Mouse (Mus musculus) stomach, embryonic 14.5 days (tissue): ENCODE measurements around the gene Thoc7. TPM values are rescaled to one million over a fixed set of nuclear protein-coding genes. Genes with fewer than 3 reads are reported as not detected.

Experiments used
- ATAC-seq: fragments of 200-750 bp; cut with Nextera tagmentation; 2 replicates; pipeline ENCODE4 v1.8.0; 2017; ENCODE audit warnings: low read depth, moderate TSS enrichment; ENCODE audit not compliant: insufficient number of reproducible peaks, insufficient read depth, low FRiP score
- H3K27ac ChIP-seq: fragments of 300-500 bp; sonication (generic); 2 replicates; pipeline ENCODE4 v1.5.1; 2014; ENCODE audit warnings: mild to moderate bottlenecking, low read length, moderate library complexity, mixed read lengths
- H3K27me3 ChIP-seq: fragments of 300-500 bp; sonication (generic); 2 replicates; pipeline ENCODE4 v1.6.1; 2014; ENCODE audit warnings: low read length, control low read depth, mixed read lengths; ENCODE audit not compliant: control insufficient read depth, insufficient read depth
- H3K36me3 ChIP-seq: fragments of 300-500 bp; sonication (generic); 2 replicates; pipeline ENCODE4 v1.6.1; 2014; ENCODE audit warnings: mild to moderate bottlenecking, control low read depth, low read length, moderate library complexity, mixed read lengths; ENCODE audit not compliant: control insufficient read depth, insufficient read depth
- H3K4me1 ChIP-seq: fragments of 300-500 bp; sonication (generic); 2 replicates; pipeline ENCODE4 v1.6.1; 2014; ENCODE audit warnings: low read length, control low read depth, mixed read lengths; ENCODE audit not compliant: control insufficient read depth, insufficient read depth
- H3K4me2 ChIP-seq: fragments of 300-500 bp; sonication (generic); replicated peaks from 2 replicates; pipeline ENCODE4 v1.6.1; 2014; ENCODE audit warnings: low read depth, low read length, control low read depth
- H3K4me3 ChIP-seq: fragments of 300-500 bp; sonication (generic); 2 replicates; pipeline ENCODE4 v1.5.1; 2014; ENCODE audit warnings: low read depth, low read length, control low read depth
- H3K9ac ChIP-seq: fragments of 300-500 bp; sonication (generic); replicated peaks from 2 replicates; pipeline ENCODE4 v1.6.1; 2014; ENCODE audit warnings: low read depth, mild to moderate bottlenecking, control low read depth, low read length, moderate library complexity, mixed read lengths
- H3K9me3 ChIP-seq: fragments of 300-500 bp; sonication (generic); 2 replicates; pipeline ENCODE4 v1.6.1; 2016; ENCODE audit warnings: low read depth, low read length, control low read depth; ENCODE audit not compliant: control insufficient read depth
- WGBS: fragments of 180-500 bp; shearing (Covaris S2); extraction: QIAGEN DNeasy Blood & Tissue Kit; methylation state at CpG from one replicate; pipeline ENCODE4 v1.1.7; 2014; 5-methylcytosine and 5-hydroxymethylcytosine counted together
- polyA plus RNA-seq: library from polyadenylated mRNA; unstranded; fragments of >200 nt; fragmentation: Nextera tagmentation; extraction: Ambion mirVana; gene quantifications from 2 replicates; pipeline ENCODE4 v1.2.1, GENCODE M21; 2014

The Thoc7 gene
- polyA plus RNA-seq, 1 experiment from 2014 or later: 193 TPM

DNA sequence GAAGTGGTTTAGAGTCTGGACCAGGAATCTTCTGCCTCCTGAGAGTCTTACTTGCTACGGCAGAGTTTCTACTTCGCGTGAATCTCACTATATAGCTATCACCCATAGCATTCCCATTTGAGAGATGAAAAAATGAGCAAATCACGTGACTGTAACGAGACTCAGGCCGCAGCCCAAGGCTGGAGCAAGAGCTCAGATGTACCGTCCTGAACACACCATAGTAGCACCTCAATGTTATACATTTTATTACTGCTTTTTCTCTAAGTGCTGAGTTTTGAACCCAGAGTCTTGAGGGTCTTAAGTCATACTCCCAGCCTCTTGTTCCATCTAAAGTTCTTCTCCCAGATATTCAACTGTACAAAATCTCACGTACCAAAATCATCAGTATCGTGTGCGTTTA is 44.4 kb downstream of the Thoc7 start:
- Histone ChIP-seq H3K4me3 (no peak overlapping the region), H3K9me3 (no peaks in the 10 kb centered on the region), H3K4me2 (no peak overlapping the region), H3K27ac (no peak overlapping the region), H3K9ac (no peak overlapping the region), H3K36me3 (no peaks in the 10 kb centered on the region), H3K4me1 (no peaks in the 10 kb centered on the region), H3K27me3 (no peaks in the 10 kb centered on the region)
- WGBS: 89% methylated on average over 10 of the region's 10 CpGs
- ATAC-seq: no peak

DNA sequence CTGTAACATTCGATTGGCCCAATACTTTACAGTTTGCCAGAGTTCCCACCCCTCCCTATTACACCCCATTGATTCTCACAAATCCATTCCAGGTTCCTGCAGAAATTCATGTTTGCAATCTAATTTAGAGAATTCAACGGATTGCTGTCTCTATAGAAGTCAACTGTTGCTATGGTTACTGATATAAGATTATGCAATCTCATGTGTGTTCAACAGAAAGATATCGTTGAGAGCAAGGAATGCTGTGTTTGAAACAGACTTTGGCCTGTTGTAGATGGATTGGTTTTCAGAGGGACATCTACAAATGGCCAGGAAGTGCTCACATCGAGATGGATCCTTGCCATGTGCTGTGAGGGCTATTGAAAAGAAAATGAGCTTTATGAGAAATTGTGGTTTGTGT is 46.4 kb downstream of the Thoc7 start:
- no peaks in the 10 kb centered on the region for H3K9me3 ChIP-seq
- no peak overlapping the region for H3K4me3 ChIP-seq
- H3K27ac ChIP-seq: no peak overlapping the region
- H3K9ac ChIP-seq: no peak overlapping the region
- H3K36me3 ChIP-seq: no peaks in the 10 kb centered on the region
- H3K4me2 ChIP-seq: no peak overlapping the region
- no peaks in the 10 kb centered on the region for H3K27me3 ChIP-seq
- H3K4me1 ChIP-seq: no peaks in the 10 kb centered on the region
- WGBS: 61% methylated on average over 4 of the region's 4 CpGs
- ATAC-seq: no peak

DNA sequence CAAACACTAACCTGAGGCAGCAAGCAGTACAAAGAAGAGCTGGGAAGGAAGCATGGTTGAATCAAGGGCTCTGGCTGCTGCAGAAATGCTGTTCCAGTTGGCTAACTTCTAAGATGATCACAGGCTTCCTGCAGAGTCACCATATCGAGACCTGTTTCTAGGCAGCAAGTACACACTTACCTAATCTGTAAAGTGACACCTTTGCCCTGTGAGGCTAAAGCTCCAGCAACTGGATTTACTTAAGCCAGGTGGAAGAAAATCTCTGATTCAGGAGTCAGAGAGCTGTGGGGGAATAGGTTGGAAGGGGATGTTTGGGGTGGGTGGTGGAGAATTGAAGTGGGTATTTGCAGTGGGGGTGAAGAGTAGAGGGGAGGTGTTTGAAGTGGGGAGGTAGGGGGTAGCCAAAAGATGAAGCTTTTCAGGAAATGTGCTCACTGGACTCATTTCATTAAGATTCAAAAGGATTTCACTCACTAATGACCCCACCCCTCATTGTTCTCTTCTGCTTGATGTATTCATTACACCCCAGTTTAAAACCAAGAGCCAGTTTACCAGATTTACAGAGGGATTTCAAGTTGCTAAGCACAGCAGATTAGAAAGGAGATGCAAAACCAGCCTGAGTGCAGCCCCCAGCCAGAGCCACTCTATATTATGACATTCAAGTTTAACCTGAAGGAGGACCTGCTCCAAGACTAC is 47.1 kb downstream of the Thoc7 start, which contains the start of gene Gm281:
Gene Gm281 (minus strand): TSS at position 92 of the 696 bp plus-strand sequence.
- Histone ChIP-seq H3K4me2 (no peak within 1 kb of the TSS), H3K36me3 (no peaks in the 10 kb centered on the region), H3K27me3 (no peaks in the 10 kb centered on the region), H3K27ac (no peak within 1 kb of the TSS), H3K9ac (no peak within 1 kb of the TSS), H3K9me3 (no peaks in the 10 kb centered on the region), H3K4me1 (no peaks in the 10 kb centered on the region), H3K4me3 (no peak within 1 kb of the TSS)
- no peak for ATAC-seq
- WGBS: 45% methylated on average over 1 of the region's 1 CpGs

DNA sequence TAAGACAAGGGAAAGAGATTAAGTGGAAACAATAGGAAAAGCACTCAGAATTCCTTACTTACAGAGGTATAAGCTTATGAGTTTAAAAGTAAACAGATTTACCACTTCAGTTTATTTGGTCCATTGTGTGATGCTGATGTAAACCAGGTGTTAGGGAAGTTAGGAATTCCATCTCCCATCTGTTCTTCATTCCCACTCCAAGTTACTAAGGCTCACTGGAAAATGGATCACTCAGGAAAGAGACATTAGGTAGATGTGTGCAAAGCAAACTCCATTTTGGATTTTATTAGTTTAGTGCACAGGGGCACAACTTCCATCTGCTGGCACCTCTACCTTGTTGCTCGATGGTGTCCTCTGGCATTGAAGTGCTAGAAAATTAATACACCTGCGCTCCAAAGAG is 51.5 kb downstream of the Thoc7 start:
- Histone ChIP-seq H3K9ac (no peak overlapping the region), H3K9me3 (no peaks in the 10 kb centered on the region), H3K4me1 (no peaks in the 10 kb centered on the region), H3K4me2 (no peak overlapping the region), H3K27ac (no peak overlapping the region), H3K36me3 (no peaks in the 10 kb centered on the region), H3K27me3 (no peaks in the 10 kb centered on the region), H3K4me3 (no peak overlapping the region)
- ATAC-seq: no peak
- WGBS: 84% methylated on average over 2 of the region's 2 CpGs

DNA sequence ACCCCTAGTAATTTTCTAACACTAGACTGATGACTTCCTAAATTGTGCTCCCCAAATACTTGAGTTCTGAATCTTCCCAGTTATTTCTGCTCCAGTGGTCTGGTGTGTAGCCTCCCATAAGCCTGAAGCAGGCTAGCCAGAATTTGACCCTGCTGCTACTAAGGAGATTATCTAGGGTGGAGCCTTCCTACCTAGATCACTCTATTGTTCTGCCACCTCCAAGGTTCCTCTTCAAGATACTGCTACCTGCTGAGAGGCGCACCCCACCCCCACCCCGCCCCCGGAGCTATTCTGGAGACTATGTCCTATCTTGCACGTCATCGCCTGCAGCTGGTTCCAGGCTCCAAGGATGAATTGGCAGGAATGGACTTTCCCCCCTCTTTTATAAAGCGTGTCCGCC is 54.5 kb downstream of the Thoc7 start:
- no peaks in the 10 kb centered on the region for H3K36me3 ChIP-seq
- no peaks in the 10 kb centered on the region for H3K9me3 ChIP-seq
- H3K9ac ChIP-seq: no peak overlapping the region
- H3K4me2 ChIP-seq: no peak overlapping the region
- no peaks in the 10 kb centered on the region for H3K4me1 ChIP-seq
- no peak overlapping the region for H3K27ac ChIP-seq
- no peak for ATAC-seq
- no peaks in the 10 kb centered on the region for H3K27me3 ChIP-seq
- H3K4me3 ChIP-seq: no peak overlapping the region
- 91% methylated on average over 7 of the region's 7 CpGs for WGBS

DNA sequence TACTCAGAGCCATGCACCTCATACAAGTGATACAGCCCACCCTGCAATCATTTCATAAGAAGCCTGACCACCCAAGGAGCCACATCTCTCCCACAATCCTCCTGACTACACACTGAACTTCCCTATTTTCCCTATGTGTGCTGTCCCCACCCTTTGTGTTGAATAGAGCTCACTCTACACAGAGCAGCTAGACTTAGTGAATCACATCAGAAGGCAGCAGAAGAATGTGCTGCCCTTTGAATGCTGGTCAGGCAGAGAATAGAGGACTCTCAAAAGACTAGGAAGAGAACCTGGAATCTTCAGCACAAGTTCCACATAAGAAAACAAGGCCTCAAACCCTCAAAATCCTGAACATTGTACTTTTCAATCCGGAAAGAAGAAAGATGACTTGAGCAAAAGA is 55.2 kb downstream of the Thoc7 start:
- Histone ChIP-seq H3K36me3 (no peaks in the 10 kb centered on the region), H3K4me1 (no peaks in the 10 kb centered on the region), H3K4me2 (no peak overlapping the region), H3K4me3 (no peak overlapping the region), H3K27ac (no peak overlapping the region), H3K9me3 (no peaks in the 10 kb centered on the region), H3K9ac (no peak overlapping the region), H3K27me3 (no peaks in the 10 kb centered on the region)
- ATAC-seq: no peak
- 83% methylated on average over 1 of the region's 1 CpGs for WGBS

- peak; percentile 78; the same call in 1 of the 2 replicates for ATAC-seq
- Histone ChIP-seq H3K27ac (no peak overlapping the region), H3K36me3 (no peaks in the 10 kb centered on the region), H3K9me3 (no peaks in the 10 kb centered on the region), H3K9ac (peak overlapping the region; percentile 40; the same call in 1 of the 2 replicates), H3K27me3 (no peaks in the 10 kb centered on the region), H3K4me3 (peak overlapping the region; percentile 45), H3K4me1 (no peaks in the 10 kb centered on the region), H3K4me2 (peak overlapping the region; percentile 66)
- 2% methylated on average over 22 of the region's 22 CpGs for WGBS
These were observed 60.0 kb downstream of the Thoc7 start for GRCm38 (mm10) chr14:13901611-13902067.
